Mouse (Mus musculus): ENCODE data around the gene Txnrd2. TPM values are rescaled to one million over a fixed set of nuclear protein-coding genes. Genes with fewer than 3 reads are reported as not detected.

Gene Txnrd2
- polyA plus RNA-seq, 1 experiment = 21.3 TPM

- H3K27me3 ChIP-seq (ENCODE audit: control insufficient read depth, insufficient read depth, insufficient read length) = no peaks in the 10 kb centered on the region
- H3K79me2 ChIP-seq (ENCODE audit: control insufficient read depth, insufficient read depth) = no peaks in the 10 kb centered on the region
- H3K4me2 ChIP-seq (ENCODE audit: low read depth) = no peak overlapping the region
- no peaks in the 10 kb centered on the region for H3K36me3 ChIP-seq (ENCODE audit: control insufficient read depth, insufficient read depth)
- no peak overlapping the region for H3ac ChIP-seq (ENCODE audit: control insufficient read depth, insufficient read length)
- no peak overlapping the region for H3K4me3 ChIP-seq
- TF ChIP-seq POLR2A (IDR thresholded peaks at IDR 0.05; ENCODE audit: insufficient read length, low read depth) = no peak
Measured at GRCm38 (mm10) chr16:18471976-18472375, 45.8 kb downstream of the Txnrd2 start.

- H3ac ChIP-seq (ENCODE audit: control insufficient read depth, insufficient read length) = no peak overlapping the region
- TF ChIP-seq MYOD1 (IDR thresholded peaks at IDR 0.05; ENCODE audit: control insufficient read depth in 1 of 3, insufficient read length in 2 of 3, low read depth in 2 of 3) (no peak), TCF3 (IDR thresholded peaks at IDR 0.05; ENCODE audit: insufficient read length, low read depth) (no peak), USF1 (IDR thresholded peaks at IDR 0.05; ENCODE audit: low read depth) (no peak), TCF12 (IDR thresholded peaks at IDR 0.05; ENCODE audit: insufficient read depth, poor library complexity, severe bottlenecking) (no peak), MAX (IDR thresholded peaks at IDR 0.05; ENCODE audit: low read depth) (no peak), REST (IDR thresholded peaks at IDR 0.05; ENCODE audit: insufficient read depth, insufficient read length) (no peak), POLR2AphosphoS2 (IDR thresholded peaks at IDR 0.05; ENCODE audit: insufficient read length, low read depth) (no peak), CEBPB (IDR thresholded peaks at IDR 0.05; ENCODE audit: insufficient read depth, poor library complexity, severe bottlenecking) (no peak), MYOG (IDR thresholded peaks at IDR 0.05; ENCODE audit: control insufficient read depth in 1 of 3, insufficient read depth in 1 of 3, insufficient read length in 2 of 3, low read depth in 2 of 3) (no peak), E2F4 (IDR thresholded peaks at IDR 0.05; ENCODE audit: insufficient read depth) (no peak), SRF (IDR thresholded peaks at IDR 0.05; ENCODE audit: control insufficient read depth, insufficient read length, low read depth) (no peak), POLR2A (IDR thresholded peaks at IDR 0.05; ENCODE audit: insufficient read length, low read depth) (no peak)
- no peaks in the 10 kb centered on the region for H3K27me3 ChIP-seq (ENCODE audit: control insufficient read depth, insufficient read depth, insufficient read length)
- H3K79me2 ChIP-seq (ENCODE audit: control insufficient read depth, insufficient read depth) = no peaks in the 10 kb centered on the region
- no peak overlapping the region for H3K4me3 ChIP-seq
- no peaks in the 10 kb centered on the region for H3K36me3 ChIP-seq (ENCODE audit: control insufficient read depth, insufficient read depth)
- no peak overlapping the region for H3K4me2 ChIP-seq (ENCODE audit: low read depth)
Measured at GRCm38 (mm10) chr16:18472416-18472815, 46.2 kb downstream of the Txnrd2 start.

- no peak overlapping the region for H3ac ChIP-seq (ENCODE audit: control insufficient read depth, insufficient read length)
- TF ChIP-seq POLR2A (IDR thresholded peaks at IDR 0.05; ENCODE audit: insufficient read length, low read depth) = no peak
- TF ChIP-seq MAX (IDR thresholded peaks at IDR 0.05; ENCODE audit: low read depth) = no peak
- TF ChIP-seq POLR2AphosphoS2 (IDR thresholded peaks at IDR 0.05; ENCODE audit: insufficient read length, low read depth) = no peak
- no peaks in the 10 kb centered on the region for H3K79me2 ChIP-seq (ENCODE audit: control insufficient read depth, insufficient read depth)
- no peak overlapping the region for H3K4me2 ChIP-seq (ENCODE audit: low read depth)
- no peaks in the 10 kb centered on the region for H3K36me3 ChIP-seq (ENCODE audit: control insufficient read depth, insufficient read depth)
- no peaks in the 10 kb centered on the region for H3K27me3 ChIP-seq (ENCODE audit: control insufficient read depth, insufficient read depth, insufficient read length)
- H3K4me3 ChIP-seq = no peak overlapping the region
Measured at GRCm38 (mm10) chr16:18472976-18473375, 46.8 kb downstream of the Txnrd2 start.

- H3K79me2 ChIP-seq (ENCODE audit: control insufficient read depth, insufficient read depth) = no peaks in the 10 kb centered on the region
- no peak overlapping the region for H3ac ChIP-seq (ENCODE audit: control insufficient read depth, insufficient read length)
- TF ChIP-seq POLR2A (IDR thresholded peaks at IDR 0.05; ENCODE audit: insufficient read length, low read depth) (no peak), TCF3 (IDR thresholded peaks at IDR 0.05; ENCODE audit: insufficient read length, low read depth) (no peak), REST (IDR thresholded peaks at IDR 0.05; ENCODE audit: insufficient read depth, insufficient read length) (no peak), E2F4 (IDR thresholded peaks at IDR 0.05; ENCODE audit: insufficient read depth) (no peak), MYOG (IDR thresholded peaks at IDR 0.05; ENCODE audit: control insufficient read depth in 1 of 3, insufficient read depth in 1 of 3, insufficient read length in 2 of 3, low read depth in 2 of 3) (no peak), MAX (IDR thresholded peaks at IDR 0.05; ENCODE audit: low read depth) (no peak), USF1 (IDR thresholded peaks at IDR 0.05; ENCODE audit: low read depth) (no peak), MYOD1 (IDR thresholded peaks at IDR 0.05; ENCODE audit: control insufficient read depth in 1 of 3, insufficient read length in 2 of 3, low read depth in 2 of 3) (no peak), SRF (IDR thresholded peaks at IDR 0.05; ENCODE audit: control insufficient read depth, insufficient read length, low read depth) (no peak), CEBPB (IDR thresholded peaks at IDR 0.05; ENCODE audit: insufficient read depth, poor library complexity, severe bottlenecking) (no peak), TCF12 (IDR thresholded peaks at IDR 0.05; ENCODE audit: insufficient read depth, poor library complexity, severe bottlenecking) (no peak), POLR2AphosphoS2 (IDR thresholded peaks at IDR 0.05; ENCODE audit: insufficient read length, low read depth) (no peak)
- H3K27me3 ChIP-seq (ENCODE audit: control insufficient read depth, insufficient read depth, insufficient read length) = no peaks in the 10 kb centered on the region
- no peak overlapping the region for H3K4me2 ChIP-seq (ENCODE audit: low read depth)
- H3K36me3 ChIP-seq (ENCODE audit: control insufficient read depth, insufficient read depth) = no peaks in the 10 kb centered on the region
- H3K4me3 ChIP-seq = no peak overlapping the region
Measured at GRCm38 (mm10) chr16:18474021-18474420, 47.8 kb downstream of the Txnrd2 start.

- Histone ChIP-seq H3K4me3 (no peak overlapping the region), H3K27me3 (ENCODE audit: control insufficient read depth, insufficient read depth, insufficient read length) (no peaks in the 10 kb centered on the region), H3K4me2 (ENCODE audit: low read depth) (no peak overlapping the region), H3K36me3 (ENCODE audit: control insufficient read depth, insufficient read depth) (no peaks in the 10 kb centered on the region), H3ac (ENCODE audit: control insufficient read depth, insufficient read length) (no peak overlapping the region), H3K79me2 (ENCODE audit: control insufficient read depth, insufficient read depth) (no peaks in the 10 kb centered on the region)
- TF ChIP-seq POLR2AphosphoS2 (IDR thresholded peaks at IDR 0.05; ENCODE audit: insufficient read length, low read depth) = no peak
- TF ChIP-seq REST (IDR thresholded peaks at IDR 0.05; ENCODE audit: insufficient read depth, insufficient read length) = no peak
- no peak for TF ChIP-seq POLR2A (IDR thresholded peaks at IDR 0.05; ENCODE audit: insufficient read length, low read depth)
- no peak for TF ChIP-seq CEBPB (IDR thresholded peaks at IDR 0.05; ENCODE audit: insufficient read depth, poor library complexity, severe bottlenecking)
- TF ChIP-seq SRF (IDR thresholded peaks at IDR 0.05; ENCODE audit: control insufficient read depth, insufficient read length, low read depth) = no peak
- TF ChIP-seq TCF3 (IDR thresholded peaks at IDR 0.05; ENCODE audit: insufficient read length, low read depth) = no peak
- no peak for TF ChIP-seq TCF12 (IDR thresholded peaks at IDR 0.05; ENCODE audit: insufficient read depth, poor library complexity, severe bottlenecking)
- no peak for TF ChIP-seq MYOG (IDR thresholded peaks at IDR 0.05; ENCODE audit: control insufficient read depth in 1 of 3, insufficient read depth in 1 of 3, insufficient read length in 2 of 3, low read depth in 2 of 3)
- no peak for TF ChIP-seq E2F4 (IDR thresholded peaks at IDR 0.05; ENCODE audit: insufficient read depth)
- no peak for TF ChIP-seq MAX (IDR thresholded peaks at IDR 0.05; ENCODE audit: low read depth)
- TF ChIP-seq USF1 (IDR thresholded peaks at IDR 0.05; ENCODE audit: low read depth) = no peak
Measured at GRCm38 (mm10) chr16:18477996-18478395, 51.8 kb downstream of the Txnrd2 start.

Measured in myocyte (in vitro differentiated cells).